Mouse (Mus musculus): ENCODE data around the gene Phactr3. TPM values are rescaled to one million over a fixed set of nuclear protein-coding genes. Genes with fewer than 3 reads are reported as not detected.

The Phactr3 gene
- polyA plus RNA-seq, 1 experiment: not detected

DNA sequence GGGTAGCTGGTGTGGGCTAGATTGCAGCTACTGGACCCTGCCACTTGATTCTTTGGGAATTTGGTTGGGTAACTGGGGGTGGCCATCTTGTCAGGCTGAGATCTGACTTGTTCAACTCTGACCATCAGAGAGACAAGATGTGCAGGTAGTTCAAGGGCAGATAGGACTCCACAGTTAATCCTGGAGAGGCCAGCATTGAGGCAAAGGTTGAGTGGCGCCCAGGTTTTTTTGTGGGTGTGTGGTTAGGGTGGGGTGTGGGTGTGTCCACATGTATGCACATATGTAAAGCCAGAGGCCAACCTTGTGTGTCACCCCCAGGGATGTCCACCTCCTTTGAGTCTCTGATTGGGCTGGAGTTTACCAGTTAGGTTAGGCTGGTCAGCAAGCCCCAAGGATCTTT, 197.5 kb downstream of the Phactr3 start:
- TF ChIP-seq POLR2AphosphoS2 (IDR thresholded peaks at IDR 0.05; ENCODE audit: insufficient read length, low read depth) (no peak), MAX (IDR thresholded peaks at IDR 0.05; ENCODE audit: low read depth) (no peak), TCF3 (IDR thresholded peaks at IDR 0.05; ENCODE audit: insufficient read length, low read depth) (no peak), MYOG (IDR thresholded peaks at IDR 0.05; ENCODE audit: control insufficient read depth in 1 of 3, insufficient read depth in 1 of 3, insufficient read length in 2 of 3, low read depth in 2 of 3) (no peak), REST (IDR thresholded peaks at IDR 0.05; ENCODE audit: insufficient read depth, insufficient read length) (no peak), USF1 (IDR thresholded peaks at IDR 0.05; ENCODE audit: low read depth) (no peak), E2F4 (IDR thresholded peaks at IDR 0.05; ENCODE audit: insufficient read depth) (no peak), TCF12 (IDR thresholded peaks at IDR 0.05; ENCODE audit: insufficient read depth, poor library complexity, severe bottlenecking) (no peak), MYOD1 (IDR thresholded peaks at IDR 0.05; ENCODE audit: control insufficient read depth in 1 of 3, insufficient read length in 2 of 3, low read depth in 2 of 3) (no peak), POLR2A (IDR thresholded peaks at IDR 0.05; ENCODE audit: insufficient read length, low read depth) (no peak), SRF (IDR thresholded peaks at IDR 0.05; ENCODE audit: control insufficient read depth, insufficient read length, low read depth) (no peak), CEBPB (IDR thresholded peaks at IDR 0.05; ENCODE audit: insufficient read depth, poor library complexity, severe bottlenecking) (no peak)
- Histone ChIP-seq H3K27me3 (ENCODE audit: control insufficient read depth, insufficient read depth, insufficient read length) (no peaks in the 10 kb centered on the region), H3K79me2 (ENCODE audit: control insufficient read depth, insufficient read depth) (no peaks in the 10 kb centered on the region), H3ac (ENCODE audit: control insufficient read depth, insufficient read length) (no peak overlapping the region), H3K4me2 (ENCODE audit: low read depth) (no peak overlapping the region), H3K4me3 (no peak overlapping the region), H3K36me3 (ENCODE audit: control insufficient read depth, insufficient read depth) (no peaks in the 10 kb centered on the region)

DNA sequence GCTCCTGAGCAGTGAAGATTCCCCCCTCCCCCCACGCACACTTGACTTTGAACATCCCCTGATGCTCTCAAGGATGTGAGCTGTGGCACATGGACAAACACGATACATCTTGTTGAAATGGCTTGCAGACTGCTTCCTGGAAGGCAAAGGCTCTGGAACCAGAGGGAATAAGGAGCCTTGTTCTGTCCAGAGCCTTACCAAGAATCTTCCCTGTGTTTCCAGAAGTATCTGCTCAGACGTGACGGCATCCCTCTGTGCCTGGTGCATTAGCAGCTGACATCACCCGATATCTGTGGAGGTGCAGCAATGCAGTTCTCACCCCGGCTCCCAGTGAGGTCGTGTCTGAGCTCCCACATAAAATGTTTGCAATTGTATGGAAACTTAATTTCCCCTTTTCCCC, 201.0 kb downstream of the Phactr3 start:
- no peaks in the 10 kb centered on the region for H3K27me3 ChIP-seq (ENCODE audit: control insufficient read depth, insufficient read depth, insufficient read length)
- H3K36me3 ChIP-seq (ENCODE audit: control insufficient read depth, insufficient read depth): no peaks in the 10 kb centered on the region
- no peak for TF ChIP-seq E2F4 (IDR thresholded peaks at IDR 0.05; ENCODE audit: insufficient read depth)
- no peak for TF ChIP-seq USF1 (IDR thresholded peaks at IDR 0.05; ENCODE audit: low read depth)
- TF ChIP-seq TCF3 (IDR thresholded peaks at IDR 0.05; ENCODE audit: insufficient read length, low read depth): no peak
- no peak for TF ChIP-seq REST (IDR thresholded peaks at IDR 0.05; ENCODE audit: insufficient read depth, insufficient read length)
- TF ChIP-seq MYOD1 (IDR thresholded peaks at IDR 0.05; ENCODE audit: control insufficient read depth in 1 of 3, insufficient read length in 2 of 3, low read depth in 2 of 3): no peak
- TF ChIP-seq MYOG (IDR thresholded peaks at IDR 0.05; ENCODE audit: control insufficient read depth in 1 of 3, insufficient read depth in 1 of 3, insufficient read length in 2 of 3, low read depth in 2 of 3): no peak
- TF ChIP-seq CEBPB (IDR thresholded peaks at IDR 0.05; ENCODE audit: insufficient read depth, poor library complexity, severe bottlenecking): no peak
- no peak for TF ChIP-seq POLR2AphosphoS2 (IDR thresholded peaks at IDR 0.05; ENCODE audit: insufficient read length, low read depth)
- TF ChIP-seq TCF12 (IDR thresholded peaks at IDR 0.05; ENCODE audit: insufficient read depth, poor library complexity, severe bottlenecking): no peak
- no peak for TF ChIP-seq SRF (IDR thresholded peaks at IDR 0.05; ENCODE audit: control insufficient read depth, insufficient read length, low read depth)
- TF ChIP-seq MAX (IDR thresholded peaks at IDR 0.05; ENCODE audit: low read depth): no peak
- TF ChIP-seq POLR2A (IDR thresholded peaks at IDR 0.05; ENCODE audit: insufficient read length, low read depth): no peak
- no peaks in the 10 kb centered on the region for H3K79me2 ChIP-seq (ENCODE audit: control insufficient read depth, insufficient read depth)
- no peak overlapping the region for H3K4me3 ChIP-seq
- no peak overlapping the region for H3K4me2 ChIP-seq (ENCODE audit: low read depth)
- no peak overlapping the region for H3ac ChIP-seq (ENCODE audit: control insufficient read depth, insufficient read length)

DNA sequence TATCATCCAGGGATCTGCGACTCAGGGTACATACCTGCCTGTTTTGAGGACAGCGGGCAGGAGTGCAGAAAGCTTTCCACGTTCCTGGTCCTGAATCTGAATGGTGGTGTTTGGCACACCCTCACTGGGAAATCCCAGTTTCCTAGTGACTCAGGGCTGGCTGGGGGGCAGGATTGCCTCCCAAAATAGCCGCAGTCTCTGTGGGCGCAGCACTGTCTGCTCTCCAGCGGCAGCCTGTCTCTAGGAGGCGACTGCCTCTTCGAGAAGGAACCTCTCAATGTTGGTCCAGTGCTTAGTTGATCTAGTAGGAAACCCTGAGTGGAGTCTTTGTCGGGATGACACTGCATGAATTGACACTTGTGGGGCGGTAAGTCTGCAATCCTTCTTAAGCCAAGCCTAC, 202.5 kb downstream of the Phactr3 start:
- no peaks in the 10 kb centered on the region for H3K36me3 ChIP-seq (ENCODE audit: control insufficient read depth, insufficient read depth)
- TF ChIP-seq CEBPB (IDR thresholded peaks at IDR 0.05; ENCODE audit: insufficient read depth, poor library complexity, severe bottlenecking): no peak
- TF ChIP-seq MYOD1 (IDR thresholded peaks at IDR 0.05; ENCODE audit: control insufficient read depth in 1 of 3, insufficient read length in 2 of 3, low read depth in 2 of 3): no peak
- no peak overlapping the region for H3ac ChIP-seq (ENCODE audit: control insufficient read depth, insufficient read length)
- H3K4me3 ChIP-seq: no peak overlapping the region
- H3K4me2 ChIP-seq (ENCODE audit: low read depth): no peak overlapping the region
- H3K79me2 ChIP-seq (ENCODE audit: control insufficient read depth, insufficient read depth): no peaks in the 10 kb centered on the region
- no peaks in the 10 kb centered on the region for H3K27me3 ChIP-seq (ENCODE audit: control insufficient read depth, insufficient read depth, insufficient read length)

DNA sequence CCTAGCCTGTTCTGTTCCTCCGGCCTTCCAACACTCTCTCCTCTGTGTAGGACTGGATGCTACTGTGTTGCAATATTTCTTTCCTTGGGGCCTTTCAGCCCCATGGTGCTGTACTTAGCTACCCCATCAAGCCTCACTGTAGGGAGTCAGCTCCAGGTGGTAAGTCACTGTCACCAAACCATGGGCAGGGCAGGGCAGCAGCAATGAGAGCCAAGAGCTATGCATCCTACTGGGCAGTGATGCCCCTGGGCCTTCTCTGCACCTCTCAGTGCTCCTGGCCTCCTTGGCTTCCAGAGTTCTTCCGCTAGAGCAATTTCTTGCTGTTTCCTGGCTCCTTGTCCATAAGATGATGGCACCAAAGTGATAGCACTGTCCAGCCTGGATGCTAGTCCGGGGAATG, 205.6 kb downstream of the Phactr3 start:
- H3K27me3 ChIP-seq (ENCODE audit: control insufficient read depth, insufficient read depth, insufficient read length): no peaks in the 10 kb centered on the region

DNA sequence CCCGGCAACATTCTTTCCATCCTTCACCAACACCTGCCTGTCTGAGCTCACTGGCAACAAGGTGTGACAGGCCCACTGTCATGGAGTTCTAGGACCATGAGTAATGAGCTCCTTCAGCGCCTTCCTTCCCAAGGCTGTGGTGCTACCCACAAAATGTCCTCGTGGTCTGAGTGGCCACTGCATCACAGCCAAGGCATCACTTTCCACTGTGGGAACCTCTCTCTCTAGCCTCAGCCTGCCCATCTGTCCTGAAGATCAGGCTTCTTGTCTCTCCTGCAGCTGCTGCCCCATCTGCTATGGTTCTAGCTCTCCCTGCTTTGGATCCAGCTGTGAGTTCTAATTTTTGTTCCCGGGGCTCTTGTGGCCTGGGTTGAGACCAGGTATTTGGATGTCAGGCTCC, 206.0 kb downstream of the Phactr3 start:
- no peaks in the 10 kb centered on the region for H3K36me3 ChIP-seq (ENCODE audit: control insufficient read depth, insufficient read depth)
- no peak for TF ChIP-seq MAX (IDR thresholded peaks at IDR 0.05; ENCODE audit: low read depth)
- no peak for TF ChIP-seq TCF3 (IDR thresholded peaks at IDR 0.05; ENCODE audit: insufficient read length, low read depth)
- no peak for TF ChIP-seq SRF (IDR thresholded peaks at IDR 0.05; ENCODE audit: control insufficient read depth, insufficient read length, low read depth)
- TF ChIP-seq MYOG (IDR thresholded peaks at IDR 0.05; ENCODE audit: control insufficient read depth in 1 of 3, insufficient read depth in 1 of 3, insufficient read length in 2 of 3, low read depth in 2 of 3): no peak
- no peak for TF ChIP-seq POLR2AphosphoS2 (IDR thresholded peaks at IDR 0.05; ENCODE audit: insufficient read length, low read depth)
- no peak for TF ChIP-seq CEBPB (IDR thresholded peaks at IDR 0.05; ENCODE audit: insufficient read depth, poor library complexity, severe bottlenecking)
- no peak for TF ChIP-seq USF1 (IDR thresholded peaks at IDR 0.05; ENCODE audit: low read depth)
- no peak for TF ChIP-seq REST (IDR thresholded peaks at IDR 0.05; ENCODE audit: insufficient read depth, insufficient read length)
- TF ChIP-seq E2F4 (IDR thresholded peaks at IDR 0.05; ENCODE audit: insufficient read depth): no peak
- TF ChIP-seq POLR2A (IDR thresholded peaks at IDR 0.05; ENCODE audit: insufficient read length, low read depth): no peak
- TF ChIP-seq TCF12 (IDR thresholded peaks at IDR 0.05; ENCODE audit: insufficient read depth, poor library complexity, severe bottlenecking): no peak
- no peak for TF ChIP-seq MYOD1 (IDR thresholded peaks at IDR 0.05; ENCODE audit: control insufficient read depth in 1 of 3, insufficient read length in 2 of 3, low read depth in 2 of 3)
- H3K4me2 ChIP-seq (ENCODE audit: low read depth): no peak overlapping the region
- H3ac ChIP-seq (ENCODE audit: control insufficient read depth, insufficient read length): no peak overlapping the region
- no peaks in the 10 kb centered on the region for H3K27me3 ChIP-seq (ENCODE audit: control insufficient read depth, insufficient read depth, insufficient read length)
- no peak overlapping the region for H3K4me3 ChIP-seq
- H3K79me2 ChIP-seq (ENCODE audit: control insufficient read depth, insufficient read depth): no peaks in the 10 kb centered on the region

More for the DNA sequence above, 205.6 kb downstream of the Phactr3 start:
- Histone ChIP-seq H3K36me3 (ENCODE audit: control insufficient read depth, insufficient read depth) (no peaks in the 10 kb centered on the region), H3K4me3 (no peak overlapping the region), H3ac (ENCODE audit: control insufficient read depth, insufficient read length) (no peak overlapping the region), H3K4me2 (ENCODE audit: low read depth) (no peak overlapping the region), H3K79me2 (ENCODE audit: control insufficient read depth, insufficient read depth) (no peaks in the 10 kb centered on the region)
- TF ChIP-seq USF1 (IDR thresholded peaks at IDR 0.05; ENCODE audit: low read depth): no peak
- no peak for TF ChIP-seq MYOD1 (IDR thresholded peaks at IDR 0.05; ENCODE audit: control insufficient read depth in 1 of 3, insufficient read length in 2 of 3, low read depth in 2 of 3)

Measured in myocyte (in vitro differentiated cells).